Mouse (Mus musculus) cerebellum, adult 2 months (tissue): ENCODE data around the gene Mios.

Source experiments
- CTCF ChIP-seq: fragments of 200-500 bp; IDR thresholded peaks from 2 replicates; pipeline ENCODE4 v1.5.1; 2011; ENCODE audit warnings: low read depth, mild to moderate bottlenecking, control low read depth, low read length, moderate library complexity, borderline replicate concordance; ENCODE audit not compliant: insufficient read depth
- POLR2A ChIP-seq: fragments of 200-500 bp; IDR thresholded peaks from 2 replicates; pipeline ENCODE4 v1.6.1; 2011; ENCODE audit warnings: low read length, control low read depth, borderline replicate concordance; ENCODE audit not compliant: insufficient read depth

DNA sequence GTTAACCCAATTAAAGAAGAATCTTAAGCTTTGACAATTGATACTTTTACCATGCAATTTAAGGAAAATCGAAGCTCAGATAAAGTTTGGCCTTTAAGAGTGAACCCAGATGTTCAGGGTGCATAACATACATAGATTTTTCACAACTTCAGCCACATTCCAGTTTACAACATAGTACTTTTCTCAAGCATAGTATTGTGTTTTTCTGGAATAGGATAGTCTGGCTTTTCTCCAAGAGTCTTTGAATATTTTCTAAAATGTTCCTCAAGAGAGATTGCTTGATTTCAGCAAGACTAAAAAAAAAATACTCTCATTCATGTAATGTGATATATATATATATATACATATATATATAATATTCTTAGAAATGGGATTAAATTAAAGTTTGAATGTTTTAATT is 44.3 kb upstream of the Mios start:
- TF ChIP-seq CTCF, result no peak
- no peak for TF ChIP-seq POLR2A
